Mouse (Mus musculus): ENCODE data around the gene Zfp330. TPM values are rescaled to one million over a fixed set of nuclear protein-coding genes. Genes with fewer than 3 reads are reported as not detected.

Gene Zfp330
- 92.5 TPM for polyA plus RNA-seq (2017; shearing (Covaris generic))

DNA sequence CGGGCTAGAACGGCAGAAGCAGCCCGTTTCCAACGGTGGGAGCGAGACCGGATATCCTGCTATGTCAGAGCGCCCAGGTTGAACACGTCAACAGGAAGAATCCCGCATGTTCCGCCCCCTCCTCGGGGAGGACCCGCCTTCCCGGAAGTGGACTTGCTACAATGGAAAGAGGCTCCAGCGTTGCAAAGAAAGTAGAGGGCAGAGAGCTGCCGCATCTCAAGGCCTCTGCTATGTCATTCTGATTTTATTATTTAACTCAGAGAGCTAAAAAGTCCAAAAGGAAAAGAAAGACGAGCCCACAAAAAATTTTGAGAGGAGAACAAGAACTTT is at the start of gene Zfp330:
Zfp330 (minus strand) TSS at position 68 of the 330 bp plus-strand sequence.

Other genes starting within 250 kb of the Zfp330 start
- 0.04 TPM for gene Rnf150, start 89.2 kb upstream of the Zfp330 start, polyA plus RNA-seq (2017; shearing (Covaris generic))

All from effector memory CD4-positive, alpha-beta T cell, adult 5 months (primary cell).